Mouse (Mus musculus) lung, postnatal 0 days (tissue): ENCODE measurements at regions not wholly inside any gene's neighbourhood (a gene's known extent, or its start where the extent isn't known, plus 50 kb on each side); places are given as distances from the start of the nearest gene placed in this dataset.

ENCODE experiments used
- CTCF ChIP-seq: IDR thresholded peaks from 2 replicates; pipeline ENCODE4 v1.5.1; 2016; ENCODE audit warnings: antibody characterized with exemption, mild to moderate bottlenecking
- EP300 ChIP-seq: IDR thresholded peaks from 2 replicates; pipeline ENCODE4 v1.6.1; 2016; ENCODE audit warnings: antibody characterized with exemption, mild to moderate bottlenecking, control low read depth

DNA sequence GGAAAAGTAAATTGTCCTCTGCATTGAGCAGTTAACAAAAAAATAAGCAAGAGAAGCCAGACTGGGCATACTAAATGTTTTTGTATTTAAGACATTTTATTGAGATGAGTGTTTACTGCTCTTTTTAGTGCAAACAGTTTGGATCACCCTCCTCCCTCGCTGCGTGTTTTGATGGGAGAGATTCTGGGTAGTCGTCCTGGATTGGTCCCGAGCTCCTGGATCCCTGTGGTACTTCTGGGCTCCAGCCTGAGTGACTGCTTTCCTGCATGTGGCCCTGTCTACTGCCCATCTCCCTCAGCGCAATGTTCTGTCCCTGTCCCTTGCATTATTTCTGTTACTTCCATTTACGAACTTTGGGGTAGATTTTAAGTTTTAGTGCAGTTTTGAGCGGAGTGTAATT lies 179.9 kb upstream of the Tle4 start:
- TF ChIP-seq CTCF, result no peak
- no peak for TF ChIP-seq EP300
